Mouse (Mus musculus) bone marrow, adult 2 months (tissue): Measurements from ENCODE around the gene Fam20c. TPM values are rescaled to one million over a fixed set of nuclear protein-coding genes. Genes with fewer than 3 reads are reported as not detected.

Experiments
- H3K27ac ChIP-seq: fragments of 200-500 bp; 2 replicates; pipeline ENCODE4 v1.5.1; 2012; ENCODE audit warnings: low read depth, mild to moderate bottlenecking, control low read depth, inconsistent platforms, low read length; ENCODE audit not compliant: control insufficient read depth, poor library complexity, insufficient read depth
- H3K4me1 ChIP-seq: fragments of 200-500 bp; 2 replicates; pipeline ENCODE4 v1.6.1; 2011; ENCODE audit warnings: low read length; ENCODE audit not compliant: control insufficient read depth, insufficient read depth
- H3K4me3 ChIP-seq: fragments of 200-500 bp; replicated peaks from 2 replicates; pipeline ENCODE3; 2011; ENCODE audit warnings: mild to moderate bottlenecking, low read depth, low read length, control low read depth; ENCODE audit not compliant: control insufficient read depth
- CTCF ChIP-seq: fragments of 200-500 bp; IDR thresholded peaks from 2 replicates; pipeline ENCODE4 v1.5.1; 2011; ENCODE audit warnings: low read length, control low read depth; ENCODE audit not compliant: control insufficient read depth, insufficient read depth
- POLR2A ChIP-seq: fragments of 200-500 bp; IDR thresholded peaks from 2 replicates; pipeline ENCODE4 v1.6.1; 2011; ENCODE audit warnings: low read depth, mild to moderate bottlenecking, control low read depth, low read length, borderline replicate concordance; ENCODE audit not compliant: control insufficient read depth
- WGBS: fragments of 180-500 bp; shearing (Covaris S2); methylation state at CpG from one replicate; pipeline ENCODE4 v1.1.7; 2018; 5-methylcytosine and 5-hydroxymethylcytosine counted together
- polyA plus RNA-seq: library from polyadenylated mRNA; stranded (reverse); fragments of >200 nt; gene quantifications from 2 replicates; pipeline ENCODE4 v1.2.4, GENCODE M21; 2011; ENCODE audit warnings: low replicate concordance; ENCODE audit not compliant: missing spikeins, insufficient read depth, insufficient read length

Fam20c gene
- polyA plus RNA-seq, 1 experiment, result not detected

GRCm38 (mm10) chr5:138782697-138783096 lies 28.4 kb downstream of the Fam20c start:
- TF ChIP-seq CTCF, result no peak
- no peak for TF ChIP-seq POLR2A
- peaks cover 3% of the 10 kb centered on the region; the same call in 1 of the 2 replicates for H3K4me1 ChIP-seq
- 86% methylated on average over 1 of the region's 1 CpGs for WGBS

GRCm38 (mm10) chr5:138783181-138783580 lies 28.9 kb downstream of the Fam20c start:
- no peak overlapping the region for H3K4me3 ChIP-seq
- peaks cover 3% of the 10 kb centered on the region; the same call in 1 of the 2 replicates for H3K4me1 ChIP-seq
- no peak overlapping the region for H3K27ac ChIP-seq
- TF ChIP-seq CTCF, result no peak
- no peak for TF ChIP-seq POLR2A
- WGBS, result 81% methylated on average over 8 of the region's 8 CpGs

More at GRCm38 (mm10) chr5:138782697-138783096, 28.4 kb downstream of the Fam20c start:
- Histone ChIP-seq H3K4me3 (no peak overlapping the region), H3K27ac (no peak overlapping the region)

GRCm38 (mm10) chr5:138785986-138786515 lies 31.7 kb downstream of the Fam20c start:
- Histone ChIP-seq H3K4me1 (no peaks in the 10 kb centered on the region), H3K27ac (no peak overlapping the region), H3K4me3 (no peak overlapping the region)
- TF ChIP-seq POLR2A (no peak), CTCF (no peak)
- 82% methylated on average over 3 of the region's 3 CpGs for WGBS

GRCm38 (mm10) chr5:138787648-138788047 lies 33.3 kb downstream of the Fam20c start:
- Histone ChIP-seq H3K4me3 (no peak overlapping the region), H3K4me1 (no peaks in the 10 kb centered on the region), H3K27ac (no peak overlapping the region)
- TF ChIP-seq CTCF, result no peak
- TF ChIP-seq POLR2A, result no peak
- WGBS, result 77% methylated on average over 7 of the region's 7 CpGs

GRCm38 (mm10) chr5:138788481-138789211 lies 34.3 kb downstream of the Fam20c start:
- 73% methylated on average over 11 of the region's 11 CpGs for WGBS
- Histone ChIP-seq H3K4me1 (no peaks in the 10 kb centered on the region), H3K27ac (no peak overlapping the region), H3K4me3 (no peak overlapping the region)
- no peak for TF ChIP-seq CTCF
- no peak for TF ChIP-seq POLR2A

GRCm38 (mm10) chr5:138790954-138791480 lies 36.7 kb downstream of the Fam20c start:
- TF ChIP-seq POLR2A, result no peak
- TF ChIP-seq CTCF, result no peak
- Histone ChIP-seq H3K4me3 (no peak overlapping the region), H3K4me1 (no peaks in the 10 kb centered on the region), H3K27ac (no peak overlapping the region)
- 79% methylated on average over 11 of the region's 11 CpGs for WGBS

GRCm38 (mm10) chr5:138801588-138802116 lies 47.3 kb downstream of the Fam20c start:
- Histone ChIP-seq H3K27ac (no peak overlapping the region), H3K4me3 (no peak overlapping the region), H3K4me1 (no peaks in the 10 kb centered on the region; the same call in 1 of the 2 replicates)
- no peak for TF ChIP-seq POLR2A
- TF ChIP-seq CTCF, result no peak
- 84% methylated on average over 7 of the region's 7 CpGs for WGBS

GRCm38 (mm10) chr5:138804286-138804685 lies 50.0 kb downstream of the Fam20c start:
- Histone ChIP-seq H3K27ac (no peak overlapping the region), H3K4me3 (no peak overlapping the region), H3K4me1 (no peaks in the 10 kb centered on the region; the same call in 1 of the 2 replicates)
- TF ChIP-seq CTCF (no peak), POLR2A (no peak)
- 88% methylated on average over 5 of the region's 5 CpGs for WGBS

GRCm38 (mm10) chr5:138809767-138810166 lies 55.5 kb downstream of the Fam20c start:
- Histone ChIP-seq H3K4me3 (no peak overlapping the region), H3K4me1 (no peaks in the 10 kb centered on the region), H3K27ac (no peak overlapping the region)
- WGBS, result 84% methylated on average over 6 of the region's 6 CpGs
- TF ChIP-seq POLR2A (no peak), CTCF (no peak)
